Mouse (Mus musculus) thymus, postnatal 14 days (tissue): ENCODE measurements around the gene Gm17577.
"Not testable (repeated sequence)": the region's sequence is repeated elsewhere in the genome, so short reads cannot be mapped to it uniquely, and the experiment has no call there.

ENCODE experiments used
- DNase-seq: peaks from one replicate; pipeline ENCODE4 v3.0.0; 2021

The Gm17577 gene

GRCm38 (mm10) chrX:123246807-123247206 lies at the start of gene Gm17577:
Gm17577 (minus strand) TSS chrX:123246907.
- not testable (repeated sequence) for DNase-seq

- DNase-seq = not testable (repeated sequence)
Observed at GRCm38 (mm10) chrX:123222381-123222780, 24.3 kb downstream of the Gm17577 start, which contains the start of gene Srsx. Srsx (minus strand) TSS chrX:123222481.
